Mouse (Mus musculus): ENCODE measurements at regions not wholly inside any gene's neighbourhood (a gene's known extent, or its start where the extent isn't known, plus 50 kb on each side); places are given as distances from the start of the nearest gene placed in this dataset.
A peak's percentile ranks its signal among the peaks of the same experiment; 100 is the strongest.

DNA sequence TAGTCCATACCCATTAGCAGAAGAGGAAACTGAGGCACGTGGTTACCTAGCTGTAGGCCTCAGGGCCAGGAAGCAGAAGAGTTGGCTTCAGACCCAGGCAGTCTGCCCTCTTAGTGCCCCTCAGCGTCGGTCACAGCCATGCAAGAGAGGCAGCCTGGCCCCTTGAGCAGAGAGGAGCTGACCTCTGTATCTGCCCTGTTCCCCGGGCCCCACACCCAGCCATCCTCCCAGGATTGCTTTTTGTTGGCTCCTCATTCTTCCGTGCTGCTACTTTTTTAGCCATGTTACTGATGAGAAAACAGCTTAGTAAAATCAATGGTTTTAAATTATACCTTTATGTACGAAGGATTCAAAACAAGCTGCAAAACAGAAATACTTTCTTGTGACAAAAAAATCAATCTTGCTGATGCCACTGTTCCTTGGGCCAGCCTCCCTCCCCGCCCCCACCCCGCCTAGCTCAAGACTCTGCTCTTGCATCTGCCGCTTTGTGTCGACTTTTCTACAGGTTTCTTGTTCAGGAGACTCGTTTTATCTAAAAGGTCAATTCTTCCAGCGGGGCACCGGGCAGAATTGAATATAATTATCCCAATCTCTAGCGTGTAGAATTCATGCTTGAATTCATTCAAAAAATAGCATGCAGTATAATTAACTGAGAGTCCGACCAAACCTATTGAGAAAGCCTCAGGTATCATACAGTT is 70.8 kb downstream of the Sall1 start:
- DNase-seq (ENCODE audit: low spot score) (no peak), ATAC-seq (ENCODE audit: low FRiP score, low TSS enrichment) (no peak)
- Histone ChIP-seq H3K4me1 (replicated peaks; ENCODE audit: control insufficient read depth, insufficient read depth) (no peaks in the 10 kb centered on the region), H3K9me3 (ENCODE audit: control insufficient read depth, low read length) (no peaks in the 10 kb centered on the region), H3K4me2 (replicated peaks; ENCODE audit: low read depth) (no peak overlapping the region), H3K4me3 (ENCODE audit: low read depth, low read length) (no peak overlapping the region), H3K36me3 (ENCODE audit: control insufficient read depth, insufficient read depth, low read length) (no peaks in the 10 kb centered on the region), H3K27me3 (ENCODE audit: control insufficient read depth, insufficient read depth, low read length) (no peaks in the 10 kb centered on the region), H3K9ac (ENCODE audit: low read length) (no peak overlapping the region), H3K27ac (replicated peaks) (no peak overlapping the region)
- TF ChIP-seq CTCF (IDR thresholded peaks at IDR 0.05; ENCODE audit: low read depth) (no peak), EP300 (optimal IDR thresholded peaks at IDR 0.05) (no peak)
- whole genome bisulfite sequencing, result 61% methylated on average over 15 of the region's 15 CpGs

- ATAC-seq (ENCODE audit: low FRiP score, low TSS enrichment), result no peak
Measured at GRCm38 (mm10) chr8:88958843-88959242, 85.1 kb downstream of the Sall1 start.

DNA sequence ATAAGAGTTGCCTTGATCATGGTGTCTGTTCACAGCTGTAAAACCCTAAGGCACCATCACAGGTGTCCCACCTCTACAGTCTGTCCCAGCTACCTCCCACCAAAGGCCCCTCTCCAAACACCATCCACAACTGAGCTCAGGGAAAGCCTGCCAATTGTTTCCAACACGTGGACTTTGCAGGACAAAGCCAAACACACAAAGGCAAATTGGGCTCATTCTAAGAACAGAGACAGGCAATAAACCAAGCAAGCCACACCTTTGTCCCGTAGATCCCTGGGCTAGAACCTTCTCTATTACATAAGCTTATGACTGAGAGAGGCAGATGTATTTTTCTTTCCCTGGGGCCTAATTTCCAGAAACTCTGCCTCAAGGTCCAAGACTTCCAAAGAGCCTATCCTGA is 90.8 kb downstream of the Sall1 start:
- H3K4me2 ChIP-seq (replicated peaks; ENCODE audit: low read depth), result no peak overlapping the region
- TF ChIP-seq EP300 (optimal IDR thresholded peaks at IDR 0.05), result no peak
- no peak for TF ChIP-seq CTCF (IDR thresholded peaks at IDR 0.05; ENCODE audit: low read depth)
- no peak overlapping the region for H3K9ac ChIP-seq (ENCODE audit: low read length)
- H3K4me1 ChIP-seq (replicated peaks; ENCODE audit: control insufficient read depth, insufficient read depth), result no peaks in the 10 kb centered on the region
- 57% methylated on average over 2 of the region's 2 CpGs for WGBS
- no peaks in the 10 kb centered on the region for H3K36me3 ChIP-seq (ENCODE audit: control insufficient read depth, insufficient read depth, low read length)
- H3K27me3 ChIP-seq (ENCODE audit: control insufficient read depth, insufficient read depth, low read length), result no peaks in the 10 kb centered on the region
- no peak overlapping the region for H3K4me3 ChIP-seq (ENCODE audit: low read depth, low read length)
- no peak for DNase-seq (ENCODE audit: low spot score)
- no peak overlapping the region for H3K27ac ChIP-seq (replicated peaks)
- ATAC-seq (ENCODE audit: low FRiP score, low TSS enrichment), result no peak
- no peaks in the 10 kb centered on the region for H3K9me3 ChIP-seq (ENCODE audit: control insufficient read depth, low read length)

More at GRCm38 (mm10) chr8:88958843-88959242, 85.1 kb downstream of the Sall1 start:
- Histone ChIP-seq H3K9ac (ENCODE audit: low read length) (no peak overlapping the region), H3K4me1 (replicated peaks; ENCODE audit: control insufficient read depth, insufficient read depth) (no peaks in the 10 kb centered on the region), H3K4me3 (ENCODE audit: low read depth, low read length) (no peak overlapping the region), H3K27me3 (ENCODE audit: control insufficient read depth, insufficient read depth, low read length) (no peaks in the 10 kb centered on the region), H3K9me3 (ENCODE audit: control insufficient read depth, low read length) (no peaks in the 10 kb centered on the region), H3K4me2 (replicated peaks; ENCODE audit: low read depth) (no peak overlapping the region), H3K36me3 (ENCODE audit: control insufficient read depth, insufficient read depth, low read length) (no peaks in the 10 kb centered on the region), H3K27ac (replicated peaks) (no peak overlapping the region)
- TF ChIP-seq EP300 (optimal IDR thresholded peaks at IDR 0.05) (no peak), CTCF (IDR thresholded peaks at IDR 0.05; ENCODE audit: low read depth) (no peak)
- no peak for DNase-seq (ENCODE audit: low spot score)

DNA sequence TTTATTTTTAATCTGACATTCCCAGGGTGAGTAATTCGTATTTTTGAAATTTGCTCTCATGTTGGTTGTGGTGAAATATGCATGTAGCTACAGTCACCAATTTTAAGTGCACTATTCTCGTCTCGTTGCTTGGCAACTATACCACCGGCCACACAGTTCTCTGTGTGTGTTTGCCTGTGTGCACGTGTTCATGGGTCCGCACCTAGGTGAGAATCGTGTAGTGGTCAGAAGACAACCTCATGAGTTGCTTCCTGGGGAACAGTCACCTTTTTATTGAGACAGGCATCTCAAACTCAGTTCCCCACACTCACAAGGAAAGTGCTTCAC is 92.2 kb downstream of the Sall1 start:
- Histone ChIP-seq H3K4me2 (replicated peaks; ENCODE audit: low read depth) (no peak overlapping the region), H3K36me3 (ENCODE audit: control insufficient read depth, insufficient read depth, low read length) (no peaks in the 10 kb centered on the region), H3K9me3 (ENCODE audit: control insufficient read depth, low read length) (no peaks in the 10 kb centered on the region), H3K4me1 (replicated peaks; ENCODE audit: control insufficient read depth, insufficient read depth) (no peaks in the 10 kb centered on the region), H3K27ac (replicated peaks) (no peak overlapping the region), H3K9ac (ENCODE audit: low read length) (no peak overlapping the region), H3K27me3 (ENCODE audit: control insufficient read depth, insufficient read depth, low read length) (no peaks in the 10 kb centered on the region), H3K4me3 (ENCODE audit: low read depth, low read length) (no peak overlapping the region)
- TF ChIP-seq CTCF (IDR thresholded peaks at IDR 0.05; ENCODE audit: low read depth) (no peak), EP300 (optimal IDR thresholded peaks at IDR 0.05) (no peak)
- ATAC-seq (ENCODE audit: low FRiP score, low TSS enrichment) (no peak; the same call in 1 of the 2 replicates), DNase-seq (ENCODE audit: low spot score) (no peak)
- WGBS, result 64% methylated on average over 7 of the region's 7 CpGs

DNA sequence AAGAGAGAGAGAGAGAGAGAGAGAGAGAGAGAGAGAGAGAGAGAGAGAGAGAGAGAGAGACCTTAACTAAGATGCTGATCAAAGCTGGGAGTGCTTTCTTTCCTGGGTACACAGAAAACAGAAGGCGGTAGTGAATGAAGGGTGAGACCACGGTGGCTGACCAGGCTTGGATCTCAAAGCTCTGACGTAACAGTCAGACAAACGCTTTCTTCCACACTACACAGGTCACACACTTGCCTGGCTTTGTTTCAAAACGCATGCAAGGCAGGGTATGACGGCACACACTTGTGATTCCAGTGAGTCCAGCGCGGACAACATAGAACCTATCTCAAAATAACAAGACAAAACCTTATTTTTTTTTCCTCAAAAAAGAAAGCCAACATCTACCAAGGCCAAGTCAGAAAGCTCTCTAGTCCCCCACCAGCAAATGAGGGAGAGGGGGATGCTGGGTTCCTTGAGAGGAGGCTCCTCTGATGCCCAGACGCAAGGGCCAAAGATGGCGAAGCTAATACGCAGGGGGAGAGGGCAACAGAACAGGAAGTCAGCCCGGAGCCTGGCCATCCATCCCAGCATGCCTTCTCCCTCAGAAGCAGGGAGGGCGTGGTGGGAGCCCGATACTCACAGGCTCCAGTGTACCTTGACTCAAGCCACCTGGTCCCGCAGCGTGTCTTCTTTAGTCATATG is 92.7 kb downstream of the Sall1 start:
- 65% methylated on average over 16 of the region's 16 CpGs for WGBS
- DNase-seq (ENCODE audit: low spot score) (no peak), ATAC-seq (ENCODE audit: low FRiP score, low TSS enrichment) (peak; percentile 34; the same call in 1 of the 2 replicates)
- Histone ChIP-seq H3K4me2 (replicated peaks; ENCODE audit: low read depth) (no peak overlapping the region), H3K27ac (replicated peaks) (no peak overlapping the region), H3K27me3 (ENCODE audit: control insufficient read depth, insufficient read depth, low read length) (no peaks in the 10 kb centered on the region), H3K9ac (ENCODE audit: low read length) (no peak overlapping the region), H3K9me3 (ENCODE audit: control insufficient read depth, low read length) (no peaks in the 10 kb centered on the region), H3K36me3 (ENCODE audit: control insufficient read depth, insufficient read depth, low read length) (no peaks in the 10 kb centered on the region), H3K4me1 (replicated peaks; ENCODE audit: control insufficient read depth, insufficient read depth) (no peaks in the 10 kb centered on the region), H3K4me3 (ENCODE audit: low read depth, low read length) (no peak overlapping the region)
- TF ChIP-seq CTCF (IDR thresholded peaks at IDR 0.05; ENCODE audit: low read depth) (no peak), EP300 (optimal IDR thresholded peaks at IDR 0.05) (no peak)

GRCm38 (mm10) chr8:88949975-88950374 is 94.0 kb downstream of the Sall1 start:
- WGBS, result 94% methylated on average over 6 of the region's 6 CpGs
- Histone ChIP-seq H3K36me3 (ENCODE audit: control insufficient read depth, insufficient read depth, low read length) (no peaks in the 10 kb centered on the region), H3K4me2 (replicated peaks; ENCODE audit: low read depth) (no peak overlapping the region), H3K27ac (replicated peaks) (no peak overlapping the region), H3K4me3 (ENCODE audit: low read depth, low read length) (no peak overlapping the region), H3K9ac (ENCODE audit: low read length) (no peak overlapping the region), H3K27me3 (ENCODE audit: control insufficient read depth, insufficient read depth, low read length) (no peaks in the 10 kb centered on the region), H3K9me3 (ENCODE audit: control insufficient read depth, low read length) (no peaks in the 10 kb centered on the region), H3K4me1 (replicated peaks; ENCODE audit: control insufficient read depth, insufficient read depth) (no peaks in the 10 kb centered on the region)
- ATAC-seq (ENCODE audit: low FRiP score, low TSS enrichment), result no peak
- DNase-seq (ENCODE audit: low spot score), result no peak
- TF ChIP-seq EP300 (optimal IDR thresholded peaks at IDR 0.05), result no peak
- no peak for TF ChIP-seq CTCF (IDR thresholded peaks at IDR 0.05; ENCODE audit: low read depth)

All from stomach, postnatal 0 days (tissue).